ENCODE assay signal across 17 mouse cellular contexts in the genomic region with DNA sequence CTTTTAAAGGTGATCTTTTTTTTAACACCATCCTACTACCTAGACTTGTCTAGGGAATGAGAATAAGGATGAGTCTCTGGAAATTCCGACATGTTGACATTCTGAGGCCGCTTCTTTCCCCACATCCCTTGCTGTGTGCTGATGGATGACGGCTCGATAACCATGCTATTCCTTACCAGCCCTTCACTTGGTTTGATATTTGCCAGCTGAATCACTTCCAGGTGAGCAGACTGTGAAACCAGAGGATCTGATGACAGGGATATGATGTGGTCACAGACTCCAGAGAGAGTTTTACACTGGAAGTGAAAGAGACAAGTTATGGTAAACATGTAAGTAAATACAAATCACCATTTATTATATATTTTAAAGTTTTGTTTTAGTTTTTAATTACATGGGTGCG.
"Had no signal": no experiment of that assay in that cellular context is flagged by ENCODE, and none has a peak within 500 bp of the region (broad histone marks: within the 10 kb centered on the region; RNA-seq: fewer than 3 reads in every experiment).

No protein-coding gene starts in this region.

- H3K4me1 ChIP-seq: limb, embryonic 10.5 days; limb, embryonic 13.5 days; liver, embryonic 12.5 days; liver, embryonic 15.5 days; lung, embryonic 15.5 days; megakaryocyte, embryonic 14.5 days; midbrain, embryonic 10.5 days had no signal

- H3K4me2 ChIP-seq: limb, embryonic 13.5 days; liver, embryonic 12.5 days; liver, embryonic 15.5 days; lung, embryonic 15.5 days had no signal

- H3K27me3 ChIP-seq: limb, embryonic 13.5 days; liver, embryonic 12.5 days; liver, embryonic 15.5 days; lung, embryonic 15.5 days; megakaryocyte, embryonic 14.5 days had no signal

- H3K9me3 ChIP-seq: limb, embryonic 10.5 days; limb, embryonic 13.5 days; liver, embryonic 12.5 days; liver, embryonic 15.5 days; lung, embryonic 15.5 days; megakaryocyte, embryonic 14.5 days; midbrain, embryonic 10.5 days had no signal

- ATAC-seq: liver, embryonic 12.5 days had no signal

- H3K36me3 ChIP-seq: limb, embryonic 10.5 days; limb, embryonic 13.5 days; liver, embryonic 12.5 days; liver, embryonic 15.5 days; lung, embryonic 15.5 days; midbrain, embryonic 10.5 days had no signal

- DNase-seq: kidney, postnatal 25 days; layer of hippocampus, adult 9-11 months; liver; lung, adult 18-20 months; lung, postnatal 10 days; lung, postnatal 36 days; midbrain, embryonic 14.5 days; thymus, adult 18-20 months; thymus, postnatal 36 days had no signal

- H3K4me3 ChIP-seq: layer of hippocampus, adult 2 months; limb, embryonic 10.5 days; limb, embryonic 13.5 days; liver, embryonic 12.5 days; liver, embryonic 15.5 days; lung, embryonic 15.5 days; megakaryocyte, embryonic 14.5 days; midbrain, embryonic 10.5 days had no signal

- H3K27ac ChIP-seq: layer of hippocampus, adult 2 months; limb, embryonic 10.5 days; limb, embryonic 13.5 days; liver, embryonic 12.5 days; liver, embryonic 15.5 days; lung, embryonic 15.5 days; midbrain, embryonic 10.5 days had no signal

- H3K9ac ChIP-seq: limb, embryonic 13.5 days; liver, embryonic 12.5 days; liver, embryonic 15.5 days; lung, embryonic 15.5 days had no signal
